Mouse (Mus musculus) embryonic facial prominence, embryonic 13.5 days (tissue): ENCODE results near the gene Gm2974. TPM values are rescaled to one million over a fixed set of nuclear protein-coding genes. Genes with fewer than 3 reads are reported as not detected.
"Not testable (repeated sequence)": the region's sequence is repeated elsewhere in the genome, so short reads cannot be mapped to it uniquely, and the experiment has no call there.

Experiments
- ATAC-seq: fragments of 200-750 bp; cut with Nextera tagmentation; 2 replicates; pipeline ENCODE4 v1.8.0; 2017; ENCODE audit warnings: low read depth; ENCODE audit not compliant: insufficient number of reproducible peaks, insufficient read depth, low FRiP score, low TSS enrichment
- H3K27ac ChIP-seq: fragments of 300-500 bp; sonication (generic); 2 replicates; pipeline ENCODE4 v1.5.1; 2015; ENCODE audit warnings: moderate library complexity, mild to moderate bottlenecking, inconsistent platforms
- H3K27me3 ChIP-seq: fragments of 300-500 bp; sonication (generic); 2 replicates; pipeline ENCODE4 v1.6.1; 2015; ENCODE audit warnings: mild to moderate bottlenecking, inconsistent platforms
- H3K36me3 ChIP-seq: fragments of 300-500 bp; sonication (generic); 2 replicates; pipeline ENCODE4 v1.6.1; 2015; ENCODE audit warnings: mild to moderate bottlenecking, inconsistent platforms
- H3K4me1 ChIP-seq: fragments of 300-500 bp; sonication (generic); 2 replicates; pipeline ENCODE4 v1.6.1; 2015; ENCODE audit warnings: inconsistent platforms
- H3K4me2 ChIP-seq: fragments of 300-500 bp; sonication (generic); 2 replicates; pipeline ENCODE4 v1.6.1; 2015; ENCODE audit warnings: moderate library complexity, mild to moderate bottlenecking, inconsistent platforms
- H3K4me3 ChIP-seq: fragments of 300-500 bp; sonication (generic); 2 replicates; pipeline ENCODE4 v1.5.1; 2015; ENCODE audit warnings: mild to moderate bottlenecking, inconsistent platforms
- H3K9ac ChIP-seq: fragments of 300-500 bp; sonication (generic); 2 replicates; pipeline ENCODE4 v1.6.1; 2015; ENCODE audit warnings: mild to moderate bottlenecking, inconsistent platforms
- H3K9me3 ChIP-seq: fragments of 300-500 bp; sonication (generic); 2 replicates; pipeline ENCODE4 v1.6.1; 2016; ENCODE audit warnings: inconsistent platforms
- WGBS: fragments of 180-500 bp; shearing (Covaris S2); methylation state at CpG from one replicate; pipeline ENCODE4 v1.1.7; 2015; ENCODE audit warnings: mixed read lengths; 5-methylcytosine and 5-hydroxymethylcytosine counted together
- polyA plus RNA-seq: library from polyadenylated mRNA; unstranded; fragments of >200 nt; fragmentation: Nextera tagmentation; extraction: Ambion mirVana; gene quantifications from 2 replicates; pipeline ENCODE4 v1.2.1, GENCODE M21; 2015

Gene Gm2974
- 0.58 and 0.81 TPM in 2 replicates for polyA plus RNA-seq

- H3K4me2 ChIP-seq, result peak within 1 kb of the TSS; percentile 65
- H3K27me3 ChIP-seq, H3K4me1 ChIP-seq, ATAC-seq, H3K9me3 ChIP-seq, H3K36me3 ChIP-seq, H3K27ac ChIP-seq: not testable (repeated sequence)
- H3K9ac ChIP-seq, result peak within 1 kb of the TSS; percentile 52
- H3K4me3 ChIP-seq, result peak within 1 kb of the TSS; percentile 38
- WGBS, result 11% methylated on average over 38 of the region's 59 CpGs
These were observed at the start of gene Gm2974 for GRCm38 (mm10) chr14:4182491-4183210. TSS of gene Gm2974 (plus strand) at chr14:4182576.

DNA sequence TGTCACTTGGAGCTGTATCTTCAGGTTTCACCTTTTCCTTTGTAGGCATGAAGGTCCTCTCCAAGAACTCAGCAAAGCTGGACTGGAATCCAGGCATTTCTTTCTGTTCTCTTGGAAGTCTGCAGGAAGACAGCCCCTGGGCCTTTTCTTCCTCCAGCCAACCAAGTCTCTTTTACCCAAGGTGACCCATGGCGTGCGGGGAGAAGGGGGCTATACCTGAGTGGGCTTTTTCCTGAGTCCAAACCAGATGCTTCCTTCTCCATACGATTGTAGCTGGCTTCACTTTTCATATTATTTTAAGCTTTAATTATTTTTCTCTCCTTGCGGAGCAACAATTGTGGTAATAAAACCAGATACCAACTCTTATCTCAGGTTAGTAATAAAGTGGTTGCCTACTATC, 40.7 kb upstream of the Gm2974 start:
- H3K4me3 ChIP-seq, H3K27ac ChIP-seq, H3K9me3 ChIP-seq, H3K36me3 ChIP-seq, H3K9ac ChIP-seq, ATAC-seq, H3K27me3 ChIP-seq, H3K4me2 ChIP-seq, H3K4me1 ChIP-seq: not testable (repeated sequence)
- WGBS, result 90% methylated on average over 4 of the region's 4 CpGs

GRCm38 (mm10) chr14:4164730-4165129, 17.6 kb upstream of the Gm2974 start, which contains the start of gene Gm3127:
TSS of gene Gm3127 (plus strand) at chr14:4165030.
- not testable (repeated sequence) for H3K4me2 ChIP-seq, H3K27me3 ChIP-seq, H3K4me1 ChIP-seq, ATAC-seq, H3K9me3 ChIP-seq, H3K9ac ChIP-seq, H3K27ac ChIP-seq, H3K36me3 ChIP-seq, H3K4me3 ChIP-seq
- WGBS, result 77% methylated on average over 1 of the region's 2 CpGs

DNA sequence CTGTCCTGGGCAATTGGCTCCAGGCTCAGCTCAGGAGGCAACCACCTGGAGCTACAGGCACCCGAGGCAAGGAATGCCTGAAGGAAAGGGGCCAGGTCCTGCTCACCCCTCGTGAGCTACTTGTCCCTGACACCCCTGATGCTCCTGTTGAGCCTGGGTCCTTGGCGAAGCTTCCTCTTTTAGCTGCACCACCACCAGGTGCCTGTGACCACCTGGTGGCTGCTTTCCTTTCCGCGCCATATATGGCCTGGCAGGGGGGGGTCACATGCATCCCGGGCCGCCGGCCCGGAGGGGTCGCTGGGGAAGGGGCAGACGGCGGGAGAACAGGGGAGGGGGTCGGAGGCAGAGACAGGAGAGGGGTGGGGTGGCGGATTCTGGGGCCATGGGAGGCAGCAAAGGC, 346 bp upstream of the Gm2974 start:
- 4% methylated on average over 14 of the region's 14 CpGs for WGBS
- H3K4me1 ChIP-seq, H3K36me3 ChIP-seq, H3K9me3 ChIP-seq, ATAC-seq, H3K27me3 ChIP-seq, H3K27ac ChIP-seq: not testable (repeated sequence)
- H3K4me2 ChIP-seq, result peak overlapping the region; percentile 65
- peak overlapping the region; percentile 52 for H3K9ac ChIP-seq
- H3K4me3 ChIP-seq, result peak overlapping the region; percentile 38

DNA sequence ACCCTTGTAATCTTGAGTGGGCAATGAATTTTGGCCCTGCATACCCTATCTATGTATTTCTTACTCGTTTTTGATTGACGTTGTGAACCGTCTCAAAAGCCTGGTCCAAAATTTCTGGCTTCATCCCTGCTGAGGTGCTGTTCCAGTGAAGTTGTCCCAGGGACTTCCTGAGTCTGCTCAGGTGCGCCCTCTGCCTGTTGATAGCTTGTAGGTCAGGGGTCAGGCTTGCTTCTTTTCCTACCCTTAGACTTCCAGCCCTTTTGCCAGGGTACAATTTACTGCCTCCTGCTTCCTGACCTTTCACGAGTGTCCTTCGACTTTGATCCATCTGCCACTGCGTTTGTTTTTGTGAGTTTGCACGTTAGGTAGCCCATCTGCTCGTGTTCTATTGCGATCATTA, 999 bp downstream of the Gm2974 start:
- H3K9ac ChIP-seq, H3K9me3 ChIP-seq, H3K27ac ChIP-seq, H3K4me1 ChIP-seq, H3K36me3 ChIP-seq, H3K4me3 ChIP-seq, ATAC-seq, H3K4me2 ChIP-seq, H3K27me3 ChIP-seq: not testable (repeated sequence)
- 41% methylated on average over 6 of the region's 10 CpGs for WGBS

DNA sequence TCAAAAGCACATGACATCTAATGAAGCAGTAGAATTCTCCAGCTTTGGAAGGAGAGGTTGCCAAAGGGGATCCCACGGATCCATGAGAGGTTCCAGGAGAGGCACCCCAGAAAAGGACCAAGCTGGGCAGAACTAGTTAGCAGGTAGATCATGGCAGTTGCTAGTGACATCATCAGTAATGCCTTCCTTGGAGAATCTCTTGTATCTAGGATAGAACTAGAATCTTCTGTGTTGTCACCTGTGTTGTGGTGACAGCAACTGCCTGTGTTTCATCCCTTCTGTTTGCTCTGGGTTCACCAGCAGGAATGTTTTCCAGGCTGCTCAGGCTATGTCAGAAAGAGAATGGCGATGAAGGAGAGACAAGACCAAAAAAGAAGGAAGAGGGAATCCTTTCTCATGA, 67.0 kb downstream of the Gm2974 start, which contains the start of gene Gm3138:
Gm3138 (plus strand) TSS at position 301 of the 400 bp plus-strand sequence.
- H3K36me3 ChIP-seq, H3K9me3 ChIP-seq, H3K9ac ChIP-seq, ATAC-seq, H3K4me2 ChIP-seq, H3K27ac ChIP-seq, H3K27me3 ChIP-seq, H3K4me1 ChIP-seq, H3K4me3 ChIP-seq: not testable (repeated sequence)
- no CpG with 5 or more reads among the region's 2 CpGs for WGBS

Other genes with a start within 250 kb of the Gm2974 start
- not detected in 2 replicates for gene Gm3095, start 219.0 kb upstream of the Gm2974 start, polyA plus RNA-seq
- not detected in 2 replicates for gene Gm3099, start 184.2 kb upstream of the Gm2974 start, polyA plus RNA-seq
- 0.28 and 0.65 TPM in 2 replicates for gene Gm5796, start 158.6 kb upstream of the Gm2974 start, polyA plus RNA-seq
- gene Gm3115, start 98.5 kb upstream of the Gm2974 start, polyA plus RNA-seq, result not detected in 2 replicates
- gene Gm8108, start 72.0 kb upstream of the Gm2974 start, polyA plus RNA-seq, result 0.81 and 1.3 TPM in 2 replicates
- gene Gm3127, start 17.5 kb upstream of the Gm2974 start, polyA plus RNA-seq, result not detected in 2 replicates
- not detected in 2 replicates for gene Gm3138, start 67.1 kb downstream of the Gm2974 start, polyA plus RNA-seq
- gene Gm3149, start 134.7 kb downstream of the Gm2974 start, polyA plus RNA-seq, result not detected in 2 replicates
- gene 2610042L04Rik, start 152.2 kb downstream of the Gm2974 start, polyA plus RNA-seq, result 0.30 and 0.59 TPM in 2 replicates
- not detected in 2 replicates for gene Gm3159, start 214.9 kb downstream of the Gm2974 start, polyA plus RNA-seq
- gene Gm3164, start 232.9 kb downstream of the Gm2974 start, polyA plus RNA-seq, result 0.98 TPM in 1 of 2 replicates, not detected in the other
- not detected in 2 replicates for gene Gm3173, start 248.4 kb downstream of the Gm2974 start, polyA plus RNA-seq